9 mouse cellular contexts compared by ENCODE assay signal in the genomic region with DNA sequence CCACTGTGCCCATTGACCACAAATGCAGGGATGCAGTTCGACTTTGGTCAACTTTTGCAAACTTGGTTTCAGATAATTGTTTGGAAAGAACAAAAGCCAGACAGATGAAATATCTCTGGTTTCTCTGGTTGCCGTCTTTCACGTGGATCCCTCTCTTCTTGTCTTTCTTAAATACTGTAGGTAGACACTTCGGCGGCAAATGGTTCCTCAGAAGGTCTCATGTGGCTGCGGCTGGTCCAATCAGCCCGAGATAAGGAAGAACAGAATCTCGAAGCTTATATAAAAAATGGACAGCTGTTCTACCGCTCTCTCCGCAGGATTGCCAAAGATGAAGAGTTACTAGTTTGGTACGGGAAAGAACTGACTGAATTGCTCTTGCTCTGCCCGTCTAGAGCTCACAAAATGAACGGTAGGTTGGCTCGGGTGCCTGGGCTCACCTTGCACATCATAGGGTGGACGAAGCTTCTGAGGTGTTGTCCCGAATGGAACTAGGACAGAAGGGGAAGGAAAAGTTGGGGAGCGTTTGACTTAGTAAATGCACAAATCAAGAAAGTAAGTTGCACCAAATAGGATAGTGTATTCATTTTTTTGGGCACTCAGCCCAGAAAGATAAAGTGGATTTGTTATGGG. TPM values are rescaled to one million over a fixed set of nuclear protein-coding genes. Genes with fewer than 3 reads are reported as not detected.
DNase-seq lines count a peak whose midpoint lies in the region; ATAC-seq and TF ChIP-seq lines count a peak whose summit lies in the region.
"Had no signal": no experiment of that assay in that cellular context is flagged by ENCODE, and none has a peak within 500 bp of the region (broad histone marks: within the 10 kb centered on the region; RNA-seq: fewer than 3 reads in every experiment).

No protein-coding gene starts in this region.

- ATAC-seq in hindbrain, embryonic 14.5 days (ENCODE audit: low FRiP score): no peak
- ATAC-seq in midbrain, postnatal 0 days (ENCODE audit: low FRiP score): no peak
- ATAC-seq in liver, postnatal 0 days: no peak

- WGBS in hindbrain, embryonic 14.5 days: 5% methylated on average over 17 of the region's 17 CpGs
- WGBS in midbrain, postnatal 0 days: 14% methylated on average over 17 of the region's 17 CpGs
- WGBS in liver, postnatal 0 days (ENCODE audit: insufficient replicate concordance): 4% methylated on average over 17 of the region's 17 CpGs

- H3K27ac ChIP-seq in layer of hippocampus, adult 2 months: peak overlapping the region; percentile 96
- H3K27ac ChIP-seq in hindbrain, embryonic 14.5 days: peak overlapping the region; percentile 32; the same call in 1 of the 2 replicates
- H3K27ac ChIP-seq in midbrain, postnatal 0 days (ENCODE audit: low read depth, low read length): no peak overlapping the region
- no peak overlapping the region for H3K27ac ChIP-seq in liver, postnatal 0 days (ENCODE audit: low read depth)
- H3K27ac ChIP-seq: macrophage had no signal

- H3K4me3 ChIP-seq in layer of hippocampus, adult 2 months: peak overlapping the region; percentile 65
- H3K4me3 ChIP-seq in hindbrain, embryonic 14.5 days (replicated peaks; ENCODE audit: low read length): peak overlapping the region; percentile 55
- H3K4me3 ChIP-seq in midbrain, postnatal 0 days (ENCODE audit: low read depth, low read length): 0 out of 2 replicates have a peak overlapping the region, but pooled peaks have one; percentile 1
- no peak overlapping the region for H3K4me3 ChIP-seq in liver, postnatal 0 days (ENCODE audit: low read depth, low read length)

- H3K27me3 ChIP-seq in hindbrain, embryonic 14.5 days (ENCODE audit: control insufficient read depth, insufficient read depth, low read length): peaks cover 71% of the 10 kb centered on the region
- H3K27me3 ChIP-seq in midbrain, postnatal 0 days (ENCODE audit: insufficient read depth, low read length): peaks cover 54% of the 10 kb centered on the region
- H3K27me3 ChIP-seq in liver, postnatal 0 days (ENCODE audit: insufficient read depth, low read length): peaks cover 98% of the 10 kb centered on the region

- no peaks in the 10 kb centered on the region for H3K36me3 ChIP-seq in hindbrain, embryonic 14.5 days (replicated peaks; ENCODE audit: control insufficient read depth, insufficient read depth)
- no peaks in the 10 kb centered on the region for H3K36me3 ChIP-seq in midbrain, postnatal 0 days (ENCODE audit: insufficient read depth, low read length)
- no peaks in the 10 kb centered on the region for H3K36me3 ChIP-seq in liver, postnatal 0 days (replicated peaks; ENCODE audit: insufficient read depth, low read length)

- DNase-seq in layer of hippocampus, adult 2 months (ENCODE audit: low spot score in 2 of 2): no peak
- no peak for DNase-seq in layer of hippocampus, postnatal 25 days (ENCODE audit: extremely low spot score in 1 of 2, low spot score in 1 of 2)
- DNase-seq in embryo, embryonic 11 days: peak; percentile 20
- DNase-seq in hindbrain, embryonic 14.5 days (ENCODE audit: low spot score): peak; percentile 35
- no peak for DNase-seq in midbrain, postnatal 0 days (ENCODE audit: low spot score)
- DNase-seq in adrenal gland, postnatal 25 days: no peak
- no peak for DNase-seq in adrenal gland, postnatal 4 days (ENCODE audit: low spot score in 2 of 2)
- no peak for DNase-seq in liver, postnatal 0 days

- no peak for TF ChIP-seq EP300 in liver, postnatal 0 days (IDR thresholded peaks at IDR 0.05; ENCODE audit: low read depth)

- H3K4me2 ChIP-seq in hindbrain, embryonic 14.5 days (replicated peaks): peak overlapping the region; percentile 86
- H3K4me2 ChIP-seq in midbrain, postnatal 0 days (ENCODE audit: low read depth, low read length, poor library complexity, severe bottlenecking): peak overlapping the region; percentile 74; the same call in 1 of the 2 replicates
- H3K4me2 ChIP-seq in liver, postnatal 0 days (ENCODE audit: low read depth, low read length): no peak overlapping the region

- H3K9me3 ChIP-seq in hindbrain, embryonic 14.5 days (ENCODE audit: control insufficient read depth, low read length): no peaks in the 10 kb centered on the region
- H3K9me3 ChIP-seq in midbrain, postnatal 0 days (ENCODE audit: low read length): no peaks in the 10 kb centered on the region
- no peaks in the 10 kb centered on the region for H3K9me3 ChIP-seq in liver, postnatal 0 days (ENCODE audit: low read length)

- TF ChIP-seq CTCF in layer of hippocampus, adult 2 months (conservative IDR thresholded peaks at IDR 0.05): no peak
- no peak for TF ChIP-seq CTCF in midbrain, postnatal 0 days (IDR thresholded peaks at IDR 0.05)
- no peak for TF ChIP-seq CTCF in liver, postnatal 0 days (IDR thresholded peaks at IDR 0.05; ENCODE audit: low read depth)

- peaks cover 32% of the 10 kb centered on the region for H3K4me1 ChIP-seq in hindbrain, embryonic 14.5 days (replicated peaks; ENCODE audit: control insufficient read depth, insufficient read depth, low read length)
- H3K4me1 ChIP-seq in midbrain, postnatal 0 days (ENCODE audit: insufficient read depth, low read length): peaks cover 4% of the 10 kb centered on the region; the same call in 1 of the 2 replicates
- peaks cover 12% of the 10 kb centered on the region; the same call in 1 of the 2 replicates for H3K4me1 ChIP-seq in liver, postnatal 0 days (ENCODE audit: insufficient read depth)

- 0 out of 2 replicates have a peak overlapping the region, but pooled peaks have one; percentile 46 for H3K9ac ChIP-seq in hindbrain, embryonic 14.5 days
- no peak overlapping the region for H3K9ac ChIP-seq in midbrain, postnatal 0 days (replicated peaks; ENCODE audit: low read length, poor library complexity, severe bottlenecking)
- no peak overlapping the region for H3K9ac ChIP-seq in liver, postnatal 0 days (replicated peaks)

RNA-seq across cellular contexts. Expression of gene Prdm8, which starts 17.4 kb away (rescaled TPM):
- total RNA-seq in layer of hippocampus, adult 2 months (2021): 10 to 100 TPM; 97.2 to 98.1 TPM
- 10 to 100 TPM; 79.4 to 82.4 TPM for total RNA-seq in layer of hippocampus, postnatal 25 days (2021)
- 4.9 and 5.3 TPM in 2 replicates for polyA plus RNA-seq in hindbrain, embryonic 14.5 days (2014; fragmentation: Nextera tagmentation; extraction: Ambion mirVana)
- total RNA-seq in midbrain, postnatal 0 days (2014; rRNA removed): 8.5 and 12.8 TPM in 2 replicates
- 0.56 and 0.62 TPM in 2 replicates for polyA plus RNA-seq in midbrain, postnatal 0 days (2015; fragmentation: Nextera tagmentation; extraction: Ambion mirVana)
- 0.19 TPM in 1 of 2 replicates, not detected in the other for total RNA-seq in adrenal gland, postnatal 25 days (2021)
- under 1 TPM; 0.14 to 0.34 TPM for total RNA-seq in adrenal gland, postnatal 4 days (2021)
- polyA plus RNA-seq in liver, postnatal 0 days (2015; fragmentation: Nextera tagmentation; extraction: Ambion mirVana): not detected in 2 replicates
- polyA plus RNA-seq: macrophage had no signal

Comparison
In these comparisons a context has a peak if more than half of its experiments do, and no peak if none do; other contexts are left out.
1. DNase-seq: peak in embryo, embryonic 11 days (single experiment) and hindbrain, embryonic 14.5 days (single experiment); none in layer of hippocampus, adult 2 months (0 of 2), layer of hippocampus, postnatal 25 days (0 of 2), midbrain, postnatal 0 days (single experiment), adrenal gland, postnatal 25 days (single experiment), adrenal gland, postnatal 4 days (0 of 2) and liver, postnatal 0 days (single experiment).
2. H3K27ac ChIP-seq: peak in layer of hippocampus, adult 2 months (single experiment) and hindbrain, embryonic 14.5 days (single experiment); none in midbrain, postnatal 0 days (single experiment) and liver, postnatal 0 days (single experiment).